Mouse (Mus musculus): ENCODE data around the gene Mob3b. TPM values are rescaled to one million over a fixed set of nuclear protein-coding genes. Genes with fewer than 3 reads are reported as not detected.

The Mob3b gene
- polyA plus RNA-seq, 1 experiment from 2014 or later = 16.1 TPM

- no peak overlapping the region for H3K27ac ChIP-seq
- ATAC-seq (ENCODE audit: borderline replicate concordance, extremely low read depth, low FRiP score, low TSS enrichment) = no peak
These were observed 182.5 kb downstream of the Mob3b start for GRCm38 (mm10) chr4:34974795-34975194.

GRCm38 (mm10) chr4:34967541-34967940, 189.7 kb downstream of the Mob3b start:
- peaks cover 32% of the 10 kb centered on the region for H3K4me1 ChIP-seq
- WGBS = 77% methylated on average over 6 of the region's 6 CpGs
- H3K9ac ChIP-seq = no peak overlapping the region
- no peaks in the 10 kb centered on the region for H3K36me3 ChIP-seq
- ATAC-seq (ENCODE audit: borderline replicate concordance, extremely low read depth, low FRiP score, low TSS enrichment) = no peak
- no peak overlapping the region for H3K27ac ChIP-seq
- no peak overlapping the region for H3K4me2 ChIP-seq
- H3K27me3 ChIP-seq = no peaks in the 10 kb centered on the region
- H3K4me3 ChIP-seq = no peak overlapping the region
- H3K9me3 ChIP-seq = no peaks in the 10 kb centered on the region

More at GRCm38 (mm10) chr4:34974795-34975194, 182.5 kb downstream of the Mob3b start:
- Histone ChIP-seq H3K9ac (no peak overlapping the region), H3K4me3 (no peak overlapping the region), H3K4me1 (peaks cover 25% of the 10 kb centered on the region), H3K36me3 (no peaks in the 10 kb centered on the region), H3K4me2 (no peak overlapping the region), H3K9me3 (no peaks in the 10 kb centered on the region), H3K27me3 (no peaks in the 10 kb centered on the region)
- 70% methylated on average over 5 of the region's 5 CpGs for WGBS

GRCm38 (mm10) chr4:34966336-34966957, 190.8 kb downstream of the Mob3b start:
- Histone ChIP-seq H3K27ac (0 out of 2 replicates have a peak overlapping the region, but pooled peaks have one; percentile 27), H3K4me2 (no peak overlapping the region), H3K27me3 (no peaks in the 10 kb centered on the region), H3K4me1 (peaks cover 35% of the 10 kb centered on the region), H3K36me3 (no peaks in the 10 kb centered on the region), H3K9ac (no peak overlapping the region), H3K4me3 (no peak overlapping the region), H3K9me3 (no peaks in the 10 kb centered on the region)
- no peak for ATAC-seq (ENCODE audit: borderline replicate concordance, extremely low read depth, low FRiP score, low TSS enrichment)
- WGBS = 59% methylated on average over 8 of the region's 8 CpGs

GRCm38 (mm10) chr4:34964906-34965305, 192.4 kb downstream of the Mob3b start:
- no peak overlapping the region for H3K4me2 ChIP-seq
- 15% methylated on average over 10 of the region's 10 CpGs for WGBS
- H3K36me3 ChIP-seq = no peaks in the 10 kb centered on the region
- peak overlapping the region; percentile 59; the same call in 1 of the 2 replicates for H3K27ac ChIP-seq
- no peaks in the 10 kb centered on the region for H3K9me3 ChIP-seq
- peaks cover 35% of the 10 kb centered on the region for H3K4me1 ChIP-seq
- no peaks in the 10 kb centered on the region for H3K27me3 ChIP-seq
- no peak overlapping the region for H3K9ac ChIP-seq
- H3K4me3 ChIP-seq = no peak overlapping the region
- no peak for ATAC-seq (ENCODE audit: borderline replicate concordance, extremely low read depth, low FRiP score, low TSS enrichment)

GRCm38 (mm10) chr4:34963999-34964398, 193.3 kb downstream of the Mob3b start:
- no peaks in the 10 kb centered on the region for H3K9me3 ChIP-seq
- H3K4me2 ChIP-seq = peak overlapping the region; percentile 17; the same call in 1 of the 2 replicates
- no peak overlapping the region for H3K9ac ChIP-seq
- H3K27ac ChIP-seq = peak overlapping the region; percentile 59
- H3K4me1 ChIP-seq = peaks cover 35% of the 10 kb centered on the region
- no peaks in the 10 kb centered on the region for H3K27me3 ChIP-seq
- no peaks in the 10 kb centered on the region for H3K36me3 ChIP-seq
- H3K4me3 ChIP-seq = no peak overlapping the region
- WGBS = 42% methylated on average over 13 of the region's 13 CpGs
- ATAC-seq (ENCODE audit: borderline replicate concordance, extremely low read depth, low FRiP score, low TSS enrichment) = peak; percentile 19; the same call in 1 of the 2 replicates

- 69% methylated on average over 15 of the region's 15 CpGs for WGBS
- Histone ChIP-seq H3K36me3 (no peaks in the 10 kb centered on the region), H3K27ac (no peak overlapping the region), H3K4me2 (no peak overlapping the region), H3K4me3 (no peak overlapping the region), H3K9ac (no peak overlapping the region), H3K9me3 (no peaks in the 10 kb centered on the region), H3K27me3 (no peaks in the 10 kb centered on the region), H3K4me1 (peaks cover 30% of the 10 kb centered on the region)
- no peak for ATAC-seq (ENCODE audit: borderline replicate concordance, extremely low read depth, low FRiP score, low TSS enrichment)
These were observed 196.3 kb downstream of the Mob3b start for GRCm38 (mm10) chr4:34960781-34961560.

- ATAC-seq (ENCODE audit: borderline replicate concordance, extremely low read depth, low FRiP score, low TSS enrichment) = no peak
- no peaks in the 10 kb centered on the region for H3K27me3 ChIP-seq
- no peaks in the 10 kb centered on the region for H3K9me3 ChIP-seq
- H3K4me1 ChIP-seq = peaks cover 23% of the 10 kb centered on the region
- no peak overlapping the region for H3K27ac ChIP-seq
- 84% methylated on average over 6 of the region's 6 CpGs for WGBS
- no peak overlapping the region for H3K9ac ChIP-seq
- no peak overlapping the region for H3K4me3 ChIP-seq
- H3K36me3 ChIP-seq = no peaks in the 10 kb centered on the region
- H3K4me2 ChIP-seq = no peak overlapping the region
These were observed 197.8 kb downstream of the Mob3b start for GRCm38 (mm10) chr4:34959477-34959876.

GRCm38 (mm10) chr4:34958155-34959028, 198.9 kb downstream of the Mob3b start:
- H3K4me3 ChIP-seq = no peak overlapping the region
- H3K4me2 ChIP-seq = no peak overlapping the region
- H3K27me3 ChIP-seq = no peaks in the 10 kb centered on the region
- no peak overlapping the region for H3K9ac ChIP-seq
- H3K9me3 ChIP-seq = no peaks in the 10 kb centered on the region
- 40% methylated on average over 12 of the region's 12 CpGs for WGBS
- H3K27ac ChIP-seq = no peak overlapping the region
- ATAC-seq (ENCODE audit: borderline replicate concordance, extremely low read depth, low FRiP score, low TSS enrichment) = peak; percentile 62; the same call in 1 of the 2 replicates
- peaks cover 12% of the 10 kb centered on the region for H3K4me1 ChIP-seq
- no peaks in the 10 kb centered on the region for H3K36me3 ChIP-seq

GRCm38 (mm10) chr4:34953716-34954115, 203.6 kb downstream of the Mob3b start:
- H3K27me3 ChIP-seq = no peaks in the 10 kb centered on the region
- H3K4me2 ChIP-seq = no peak overlapping the region
- no peaks in the 10 kb centered on the region for H3K4me1 ChIP-seq
- no peaks in the 10 kb centered on the region for H3K9me3 ChIP-seq
- H3K4me3 ChIP-seq = no peak overlapping the region
- WGBS = 67% methylated on average over 10 of the region's 10 CpGs
- H3K27ac ChIP-seq = no peak overlapping the region
- H3K36me3 ChIP-seq = no peaks in the 10 kb centered on the region
- no peak overlapping the region for H3K9ac ChIP-seq
- no peak for ATAC-seq (ENCODE audit: borderline replicate concordance, extremely low read depth, low FRiP score, low TSS enrichment)

GRCm38 (mm10) chr4:34947181-34947580, 210.1 kb downstream of the Mob3b start:
- Histone ChIP-seq H3K4me1 (no peaks in the 10 kb centered on the region), H3K4me3 (no peak overlapping the region), H3K27ac (no peak overlapping the region), H3K9ac (no peak overlapping the region), H3K36me3 (no peaks in the 10 kb centered on the region), H3K27me3 (no peaks in the 10 kb centered on the region), H3K9me3 (no peaks in the 10 kb centered on the region), H3K4me2 (no peak overlapping the region)
- no peak for ATAC-seq (ENCODE audit: borderline replicate concordance, extremely low read depth, low FRiP score, low TSS enrichment)

GRCm38 (mm10) chr4:34941046-34941445, 216.2 kb downstream of the Mob3b start:
- ATAC-seq (ENCODE audit: borderline replicate concordance, extremely low read depth, low FRiP score, low TSS enrichment) = no peak
- H3K4me1 ChIP-seq = no peaks in the 10 kb centered on the region
- WGBS = 91% methylated on average over 25 of the region's 25 CpGs

More at GRCm38 (mm10) chr4:34941046-34941445, 216.2 kb downstream of the Mob3b start:
- Histone ChIP-seq H3K4me2 (no peak overlapping the region), H3K9me3 (no peaks in the 10 kb centered on the region), H3K36me3 (no peaks in the 10 kb centered on the region), H3K4me3 (no peak overlapping the region), H3K27me3 (no peaks in the 10 kb centered on the region), H3K27ac (no peak overlapping the region), H3K9ac (no peak overlapping the region)
